ENCODE assay signal across 25 mouse cellular contexts in genomic region chr12:107572586-107572985, GRCm38 (mm10).
A peak's percentile ranks its signal among the peaks of the same experiment; 100 is the strongest.
DNase-seq lines count a peak whose midpoint lies in the region; ATAC-seq lines count a peak whose summit lies in the region.
"Had no signal": no experiment of that assay in that cellular context is flagged by ENCODE, and none has a peak within 500 bp of the region (broad histone marks: within the 10 kb centered on the region; RNA-seq: fewer than 3 reads in every experiment).

No protein-coding gene starts in this region.

- no peak overlapping the region for H3K4me3 ChIP-seq in midbrain, embryonic 11.5 days (ENCODE audit: low read depth, low read length)
- no peak overlapping the region for H3K4me3 ChIP-seq in midbrain, embryonic 13.5 days (replicated peaks)
- H3K4me3 ChIP-seq: embryonic facial prominence, embryonic 13.5 days; forebrain, embryonic 13.5 days; forebrain, embryonic 15.5 days had no signal

- no peaks in the 10 kb centered on the region for H3K4me1 ChIP-seq in midbrain, embryonic 11.5 days (ENCODE audit: control insufficient read depth, insufficient read depth, low read length)
- peaks cover 4% of the 10 kb centered on the region; the same call in 1 of the 2 replicates for H3K4me1 ChIP-seq in midbrain, embryonic 13.5 days (replicated peaks)
- H3K4me1 ChIP-seq: embryonic facial prominence, embryonic 13.5 days; forebrain, embryonic 15.5 days had no signal

- no peak overlapping the region for H3K4me2 ChIP-seq in midbrain, embryonic 11.5 days
- no peak overlapping the region for H3K4me2 ChIP-seq in midbrain, embryonic 13.5 days (replicated peaks)
- H3K4me2 ChIP-seq: embryonic facial prominence, embryonic 13.5 days; forebrain, embryonic 13.5 days; forebrain, embryonic 15.5 days had no signal

- H3K27me3 ChIP-seq in midbrain, embryonic 11.5 days (ENCODE audit: control insufficient read depth, insufficient read depth, low read length) = no peaks in the 10 kb centered on the region
- H3K27me3 ChIP-seq in midbrain, embryonic 13.5 days = no peaks in the 10 kb centered on the region
- H3K27me3 ChIP-seq: CH12.LX; embryonic facial prominence, embryonic 13.5 days; forebrain, embryonic 13.5 days; forebrain, embryonic 15.5 days had no signal

- no peak overlapping the region for H3K27ac ChIP-seq in midbrain, embryonic 11.5 days (ENCODE audit: low read depth, low read length)
- H3K27ac ChIP-seq in midbrain, embryonic 13.5 days = no peak overlapping the region
- H3K27ac ChIP-seq: embryonic facial prominence, embryonic 13.5 days; forebrain, embryonic 13.5 days; forebrain, embryonic 15.5 days had no signal

- 94% methylated on average over 4 of the region's 4 CpGs for WGBS in midbrain, embryonic 11.5 days
- 93% methylated on average over 4 of the region's 4 CpGs for WGBS in midbrain, embryonic 13.5 days

- H3K9ac ChIP-seq in midbrain, embryonic 11.5 days (ENCODE audit: low read length) = no peak overlapping the region
- no peak overlapping the region for H3K9ac ChIP-seq in midbrain, embryonic 13.5 days (replicated peaks)
- H3K9ac ChIP-seq: embryonic facial prominence, embryonic 13.5 days; forebrain, embryonic 13.5 days; forebrain, embryonic 15.5 days; forebrain, postnatal 0 days had no signal

- H3K9me3 ChIP-seq in midbrain, embryonic 11.5 days (ENCODE audit: control insufficient read depth, low read length) = no peaks in the 10 kb centered on the region
- H3K9me3 ChIP-seq in midbrain, embryonic 13.5 days = no peaks in the 10 kb centered on the region
- H3K9me3 ChIP-seq: embryonic facial prominence, embryonic 13.5 days; forebrain, embryonic 13.5 days; forebrain, embryonic 15.5 days had no signal

- ATAC-seq in CD4-positive, CD25-positive, alpha-beta regulatory T cell, adult 4 months = no peak
- ATAC-seq in midbrain, embryonic 11.5 days (ENCODE audit: low FRiP score) = no peak
- ATAC-seq in midbrain, embryonic 13.5 days = no peak
- ATAC-seq: activated CD4-positive, CD25-positive, alpha-beta regulatory T cell, adult 4 months; forebrain, embryonic 13.5 days; forebrain, embryonic 15.5 days; forebrain, postnatal 0 days; Patski had no signal

- H3K36me3 ChIP-seq in midbrain, embryonic 11.5 days (ENCODE audit: control insufficient read depth, insufficient read depth, low read length) = no peaks in the 10 kb centered on the region
- no peaks in the 10 kb centered on the region for H3K36me3 ChIP-seq in midbrain, embryonic 13.5 days
- H3K36me3 ChIP-seq: embryonic facial prominence, embryonic 13.5 days; forebrain, embryonic 15.5 days; G1E had no signal

- peak; percentile 24 for DNase-seq in CD4-positive, CD25-positive, alpha-beta regulatory T cell, adult 2 months (ENCODE audit: low read depth, low spot score)
- peak; percentile 53 for DNase-seq in midbrain, embryonic 11.5 days (ENCODE audit: low spot score, missing footprints)
- DNase-seq in thymus, postnatal 0 days (ENCODE audit: low spot score) = peak; percentile 55
- DNase-seq in thymus, postnatal 36 days = no peak
- DNase-seq in thymus, postnatal 25 days = peak; percentile 31
- DNase-seq in thymus, postnatal 4 days = no peak
- DNase-seq: adrenal gland, adult 8-10 months; adrenal gland, postnatal 14 days; adrenal gland, postnatal 36 days; B cell, adult 2 months; cerebellum, adult 11-12 months; cerebellum, adult 2 months; cerebellum, adult 9-10 months; cerebellum, postnatal 10 days; cerebellum, postnatal 25 days; forebrain, postnatal 0 days had no signal

Comparison
In these comparisons a context has a peak if more than half of its experiments do, and no peak if none do; other contexts are left out.
1. DNase-seq: peak in CD4-positive, CD25-positive, alpha-beta regulatory T cell, adult 2 months (single experiment), midbrain, embryonic 11.5 days (single experiment), thymus, postnatal 0 days (single experiment) and thymus, postnatal 25 days (single experiment); none in thymus, postnatal 36 days (0 of 2) and thymus, postnatal 4 days (single experiment).